Mouse (Mus musculus): ENCODE data around the gene Pde10a.

DNA sequence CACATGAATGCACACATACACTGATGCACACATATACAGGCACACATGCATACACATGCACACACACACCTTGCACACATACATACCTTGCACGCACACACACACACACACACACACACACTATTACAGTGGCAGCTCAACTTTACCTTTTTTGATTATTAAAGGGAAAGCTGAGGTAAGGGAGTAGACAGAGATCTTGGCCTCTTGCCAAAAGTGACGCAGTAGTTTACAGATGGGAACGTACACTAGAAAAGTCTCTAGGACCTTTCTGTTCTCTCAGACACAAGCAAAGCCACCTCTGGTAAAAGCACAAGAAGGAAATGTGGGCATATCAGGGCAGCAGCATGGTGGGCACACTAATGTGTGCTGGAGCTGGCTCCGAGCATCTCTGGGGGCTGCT is 317.5 kb downstream of the Pde10a start:
- TF ChIP-seq CTCF (IDR thresholded peaks at IDR 0.05; ENCODE audit: low read depth, low read length): no peak
- TF ChIP-seq POLR2A (IDR thresholded peaks at IDR 0.05; ENCODE audit: borderline replicate concordance, low read depth, low read length): no peak
